8 mouse cellular contexts compared by ENCODE assay signal in the genomic region with DNA sequence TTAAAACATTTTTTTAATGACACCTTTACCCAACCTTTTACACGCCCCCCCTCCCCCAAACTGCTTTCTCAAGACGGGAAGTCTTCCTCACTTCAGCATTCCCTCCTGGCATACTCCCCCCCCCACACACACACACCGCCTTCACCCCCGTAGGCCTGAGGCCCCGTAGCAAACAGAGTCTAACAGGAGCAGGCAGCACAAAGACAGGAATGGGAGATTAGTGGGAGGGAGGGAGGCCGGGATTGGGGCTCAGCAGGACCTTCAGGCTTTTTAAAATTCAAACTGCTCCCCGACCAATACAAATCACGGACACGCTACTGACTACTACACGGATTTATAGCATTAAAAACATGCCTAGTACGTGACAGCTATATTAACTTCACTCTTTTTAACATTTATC. TPM values are rescaled to one million over a fixed set of nuclear protein-coding genes. Genes with fewer than 3 reads are reported as not detected.
DNase-seq lines count a peak whose midpoint lies in the region; ATAC-seq and TF ChIP-seq lines count a peak whose summit lies in the region.

No protein-coding gene starts in this region.

- H3K9me3 ChIP-seq in hindbrain, embryonic 11.5 days (ENCODE audit: control insufficient read depth, low read length), result no peaks in the 10 kb centered on the region
- H3K9me3 ChIP-seq in limb, embryonic 15.5 days, result no peaks in the 10 kb centered on the region

- H3K4me1 ChIP-seq in spleen, adult 2 months (ENCODE audit: control insufficient read depth, insufficient read depth, insufficient read length), result peaks cover 3% of the 10 kb centered on the region; the same call in 1 of the 2 replicates
- H3K4me1 ChIP-seq in hindbrain, embryonic 11.5 days (replicated peaks; ENCODE audit: control insufficient read depth, insufficient read depth, low read length), result no peaks in the 10 kb centered on the region
- H3K4me1 ChIP-seq in limb, embryonic 15.5 days, result peaks cover 10% of the 10 kb centered on the region

- DNase-seq in spleen, adult 2 months (ENCODE audit: low read depth in 1 of 2, low spot score in 2 of 2), result peak in 1 of 2 experiments; percentile 5
- no peak for DNase-seq in spleen, postnatal 4 days (ENCODE audit: low spot score in 2 of 2)
- DNase-seq in embryo, embryonic 11.5 days (ENCODE audit: low read depth, low spot score), result peak; percentile 44
- peak; percentile 50 for DNase-seq in hindbrain, embryonic 11.5 days (ENCODE audit: low spot score)
- DNase-seq in retina, embryonic 14.5 days (ENCODE audit: low spot score), result peak; percentile 68
- no peak for DNase-seq in layer of hippocampus, adult 18-20 months (ENCODE audit: low spot score in 2 of 2)
- DNase-seq in right cerebral cortex, adult 2 months (ENCODE audit: low spot score in 2 of 2), result no peak

- peak overlapping the region; percentile 73 for H3K4me2 ChIP-seq in hindbrain, embryonic 11.5 days (replicated peaks; ENCODE audit: low read depth, low read length)
- peak overlapping the region; percentile 62 for H3K4me2 ChIP-seq in limb, embryonic 15.5 days

- ATAC-seq in hindbrain, embryonic 11.5 days (ENCODE audit: low FRiP score), result 0 out of 2 replicates have a peak, but pooled peaks have one; percentile 13
- no peak for ATAC-seq in limb, embryonic 15.5 days (ENCODE audit: insufficient number of reproducible peaks, low FRiP score, low TSS enrichment, low read depth)

- no peaks in the 10 kb centered on the region for H3K36me3 ChIP-seq in spleen, adult 2 months (ENCODE audit: control insufficient read depth, insufficient read depth, low read length)
- no peaks in the 10 kb centered on the region for H3K36me3 ChIP-seq in hindbrain, embryonic 11.5 days (ENCODE audit: control insufficient read depth, insufficient read depth, low read length)
- no peaks in the 10 kb centered on the region for H3K36me3 ChIP-seq in limb, embryonic 15.5 days

- no peak for TF ChIP-seq CTCF in spleen, adult 2 months (IDR thresholded peaks at IDR 0.05; ENCODE audit: extremely low read depth, insufficient read depth, insufficient read length, insufficient replicate concordance)

- H3K27ac ChIP-seq in spleen, adult 2 months (ENCODE audit: insufficient read depth, low read length), result peak overlapping the region; percentile 74
- no peak overlapping the region for H3K27ac ChIP-seq in hindbrain, embryonic 11.5 days (ENCODE audit: low read depth, low read length)
- peak overlapping the region; percentile 99 for H3K27ac ChIP-seq in limb, embryonic 15.5 days

- peak overlapping the region; percentile 52; the same call in 1 of the 2 replicates for H3K9ac ChIP-seq in hindbrain, embryonic 11.5 days (ENCODE audit: low read depth, low read length)
- H3K9ac ChIP-seq in limb, embryonic 15.5 days, result peak overlapping the region; percentile 99; the same call in 1 of the 2 replicates

- WGBS in spleen, adult 2 months, result 7% methylated on average over 11 of the region's 11 CpGs
- under 1% methylated on average over 11 of the region's 11 CpGs for WGBS in hindbrain, embryonic 11.5 days
- WGBS in limb, embryonic 15.5 days, result 2% methylated on average over 11 of the region's 11 CpGs

- H3K4me3 ChIP-seq in spleen, adult 2 months (ENCODE audit: extremely low read depth, insufficient read depth, insufficient read length), result peak overlapping the region; percentile 52
- peak overlapping the region; percentile 71 for H3K4me3 ChIP-seq in hindbrain, embryonic 11.5 days (ENCODE audit: low read depth, low read length)
- peak overlapping the region; percentile 94 for H3K4me3 ChIP-seq in limb, embryonic 15.5 days

- H3K27me3 ChIP-seq in spleen, adult 2 months (ENCODE audit: control insufficient read depth, insufficient read depth, low read length), result no peaks in the 10 kb centered on the region
- no peaks in the 10 kb centered on the region for H3K27me3 ChIP-seq in hindbrain, embryonic 11.5 days (ENCODE audit: control insufficient read depth, insufficient read depth, low read length)
- no peaks in the 10 kb centered on the region for H3K27me3 ChIP-seq in limb, embryonic 15.5 days

- no peak for TF ChIP-seq POLR2A in spleen, adult 2 months (IDR thresholded peaks at IDR 0.05; ENCODE audit: low read depth, low read length)

RNA-seq across cellular contexts. Expression of gene Nipbl, which starts 2.1 kb away (rescaled TPM):
- polyA plus RNA-seq in spleen, adult 2 months (2012; rRNA removed), result 4.6 and 5.0 TPM in 2 replicates
- polyA plus RNA-seq in hindbrain, embryonic 11.5 days (2014; fragmentation: Nextera tagmentation; extraction: Ambion mirVana), result 25.8 and 30.1 TPM in 2 replicates
- 16.6 and 17.9 TPM in 2 replicates for polyA plus RNA-seq in limb, embryonic 15.5 days (2015; fragmentation: Nextera tagmentation; extraction: Ambion mirVana)
- total RNA-seq in layer of hippocampus, adult 18-20 months (2021), result 10 to 100 TPM; 32.6 to 32.9 TPM

Comparison
In these comparisons a context has a peak if more than half of its experiments do, and no peak if none do; other contexts are left out.
1. DNase-seq: peak in embryo, embryonic 11.5 days (single experiment), hindbrain, embryonic 11.5 days (single experiment) and retina, embryonic 14.5 days (single experiment); none in spleen, postnatal 4 days (0 of 2), layer of hippocampus, adult 18-20 months (0 of 2) and right cerebral cortex, adult 2 months (0 of 2).
2. Peak in every context shown above with its lines, with median percentiles within 50 percentile points of each other: H3K4me3 ChIP-seq.